ENCODE assay signal across 9 mouse cellular contexts in the genomic region with DNA sequence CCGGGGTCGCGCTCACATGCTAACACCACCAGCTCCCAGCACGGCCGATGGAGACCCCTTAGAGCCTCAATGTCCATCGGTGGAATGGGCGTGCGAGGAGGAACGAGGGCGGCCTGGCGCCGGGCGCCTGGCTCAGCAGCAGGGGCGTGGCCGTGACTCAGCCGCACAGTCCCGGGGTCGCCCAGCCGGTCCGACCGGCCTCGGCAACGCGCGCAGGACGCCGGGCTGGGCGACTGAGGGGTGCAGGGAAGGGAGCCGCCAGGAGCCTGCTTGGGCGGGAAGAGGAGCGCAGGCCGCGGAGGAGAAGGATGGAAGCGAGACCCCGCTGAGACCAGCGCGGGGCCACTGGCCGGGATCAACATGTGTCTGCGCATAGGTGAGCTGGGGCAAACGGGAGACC. TPM values are rescaled to one million over a fixed set of nuclear protein-coding genes. Genes with fewer than 3 reads are reported as not detected.
DNase-seq lines count a peak whose midpoint lies in the region; ATAC-seq lines count a peak whose summit lies in the region.
"Had no signal": no experiment of that assay in that cellular context is flagged by ENCODE, and none has a peak within 500 bp of the region (broad histone marks: within the 10 kb centered on the region; RNA-seq: fewer than 3 reads in every experiment).

Gene Tmem54, plus strand, starts transcription at position 193 of the 400 bp plus-strand sequence.

- H3K9ac ChIP-seq in embryonic facial prominence, embryonic 15.5 days, result 0 out of 2 replicates have a peak within 1 kb of the TSS, but pooled peaks have one; percentile 15
- H3K9ac ChIP-seq in limb, embryonic 11.5 days (ENCODE audit: low read length), result peak within 1 kb of the TSS; percentile 12; the same call in 1 of the 2 replicates
- H3K9ac ChIP-seq in midbrain, embryonic 13.5 days (replicated peaks), result peak within 1 kb of the TSS; percentile 39; the same call in 1 of the 2 replicates

- DNase-seq in embryo, embryonic 11 days, result peak; percentile 52
- peak; percentile 53 for DNase-seq in limb, embryonic 11.5 days (ENCODE audit: low spot score)
- no peak for DNase-seq in cerebellum, adult 9-10 months
- DNase-seq in Muller cell, postnatal 12 days (ENCODE audit: inconsistent ontology term), result no peak
- no peak for DNase-seq in spleen, adult 18-20 months
- DNase-seq in layer of hippocampus, postnatal 10 days (ENCODE audit: low spot score in 2 of 2), result no peak

- peak within 1 kb of the TSS; percentile 39 for H3K4me3 ChIP-seq in embryonic facial prominence, embryonic 15.5 days (replicated peaks)
- peak within 1 kb of the TSS; percentile 24 for H3K4me3 ChIP-seq in limb, embryonic 11.5 days (ENCODE audit: low read depth, low read length)
- H3K4me3 ChIP-seq in midbrain, embryonic 13.5 days (replicated peaks), result peak within 1 kb of the TSS; percentile 26
- H3K4me3 ChIP-seq: myocyte had no signal

- peak; percentile 26; the same call in 1 of the 2 replicates for ATAC-seq in embryonic facial prominence, embryonic 15.5 days (ENCODE audit: insufficient number of reproducible peaks, low FRiP score, low TSS enrichment, low read depth)
- peak; percentile 35; the same call in 1 of the 2 replicates for ATAC-seq in limb, embryonic 11.5 days (ENCODE audit: insufficient number of reproducible peaks, low FRiP score, low TSS enrichment, low read depth)
- no peak for ATAC-seq in midbrain, embryonic 13.5 days

- H3K4me1 ChIP-seq in embryonic facial prominence, embryonic 15.5 days, result peaks cover 22% of the 10 kb centered on the region
- H3K4me1 ChIP-seq in limb, embryonic 11.5 days (ENCODE audit: control insufficient read depth, insufficient read depth, low read length), result peaks cover 4% of the 10 kb centered on the region; the same call in 1 of the 2 replicates
- H3K4me1 ChIP-seq in midbrain, embryonic 13.5 days (replicated peaks), result peaks cover 12% of the 10 kb centered on the region

- H3K36me3 ChIP-seq in embryonic facial prominence, embryonic 15.5 days, result no peaks in the 10 kb centered on the region
- no peaks in the 10 kb centered on the region for H3K36me3 ChIP-seq in limb, embryonic 11.5 days (ENCODE audit: control insufficient read depth, insufficient read depth, low read length)
- H3K36me3 ChIP-seq in midbrain, embryonic 13.5 days, result no peaks in the 10 kb centered on the region

- WGBS in embryonic facial prominence, embryonic 15.5 days, result 2% methylated on average over 40 of the region's 40 CpGs
- WGBS in limb, embryonic 11.5 days, result 1% methylated on average over 40 of the region's 40 CpGs
- WGBS in midbrain, embryonic 13.5 days, result 4% methylated on average over 39 of the region's 40 CpGs

- H3K4me2 ChIP-seq in embryonic facial prominence, embryonic 15.5 days (replicated peaks), result peak within 1 kb of the TSS; percentile 51
- H3K4me2 ChIP-seq in limb, embryonic 11.5 days (ENCODE audit: low read depth, severe bottlenecking), result peak within 1 kb of the TSS; percentile 47
- peak within 1 kb of the TSS; percentile 46 for H3K4me2 ChIP-seq in midbrain, embryonic 13.5 days (replicated peaks)

- no peaks in the 10 kb centered on the region for H3K9me3 ChIP-seq in embryonic facial prominence, embryonic 15.5 days (replicated peaks)
- H3K9me3 ChIP-seq in limb, embryonic 11.5 days (ENCODE audit: control insufficient read depth, low read length), result no peaks in the 10 kb centered on the region
- H3K9me3 ChIP-seq in midbrain, embryonic 13.5 days, result no peaks in the 10 kb centered on the region

- peaks cover 42% of the 10 kb centered on the region for H3K27me3 ChIP-seq in embryonic facial prominence, embryonic 15.5 days
- H3K27me3 ChIP-seq in limb, embryonic 11.5 days (ENCODE audit: control insufficient read depth, insufficient read depth, low read length), result peaks cover 26% of the 10 kb centered on the region
- H3K27me3 ChIP-seq in midbrain, embryonic 13.5 days, result peaks cover 52% of the 10 kb centered on the region

- no peak within 1 kb of the TSS for H3K27ac ChIP-seq in embryonic facial prominence, embryonic 15.5 days (replicated peaks)
- H3K27ac ChIP-seq in limb, embryonic 11.5 days (replicated peaks; ENCODE audit: low read depth, low read length), result no peak within 1 kb of the TSS
- H3K27ac ChIP-seq in midbrain, embryonic 13.5 days, result no peak within 1 kb of the TSS

RNA-seq across cellular contexts. Expression of gene Tmem54, which starts in this region (rescaled TPM):
- 26.6 and 26.9 TPM in 2 replicates for polyA plus RNA-seq in embryonic facial prominence, embryonic 15.5 days (2015; fragmentation: Nextera tagmentation; extraction: Ambion mirVana)
- polyA plus RNA-seq in limb, embryonic 11.5 days (2014; fragmentation: Nextera tagmentation; extraction: Ambion mirVana), result 4.3 and 4.6 TPM in 2 replicates
- polyA plus RNA-seq in midbrain, embryonic 13.5 days (2015; fragmentation: Nextera tagmentation; extraction: Ambion mirVana), result not detected in 2 replicates
- not detected for total RNA-seq in layer of hippocampus, postnatal 10 days (2021)

Comparison
In these comparisons a context has a peak if more than half of its experiments do, and no peak if none do; other contexts are left out.
1. DNase-seq: peak in embryo, embryonic 11 days (single experiment) and limb, embryonic 11.5 days (single experiment); none in cerebellum, adult 9-10 months (single experiment), Muller cell, postnatal 12 days (single experiment), spleen, adult 18-20 months (0 of 2) and layer of hippocampus, postnatal 10 days (0 of 2).
2. Peak in every context shown above with its lines, with median percentiles within 50 percentile points of each other: H3K4me2 ChIP-seq, H3K4me3 ChIP-seq and H3K9ac ChIP-seq.